Mouse (Mus musculus) bone marrow, adult 2 months (tissue): ENCODE data around the gene Gm10668.
"Not testable (repeated sequence)": the region's sequence is repeated elsewhere in the genome, so short reads cannot be mapped to it uniquely, and the experiment has no call there.

Experiments used
- CTCF ChIP-seq: fragments of 200-500 bp; IDR thresholded peaks from 2 replicates; pipeline ENCODE4 v1.5.1; 2011; ENCODE audit warnings: low read length, control low read depth; ENCODE audit not compliant: control insufficient read depth, insufficient read depth
- POLR2A ChIP-seq: fragments of 200-500 bp; IDR thresholded peaks from 2 replicates; pipeline ENCODE4 v1.6.1; 2011; ENCODE audit warnings: low read depth, mild to moderate bottlenecking, control low read depth, low read length, borderline replicate concordance; ENCODE audit not compliant: control insufficient read depth

GRCm38 (mm10) chr7:20730524-20730923 lies at the start of gene Gm10668:
- TF ChIP-seq POLR2A, CTCF: not testable (repeated sequence)
